Comparison of ENCODE assay signal across 8 mouse cellular contexts in genomic region chr5:147435224-147435623, GRCm38 (mm10). TPM values are rescaled to one million over a fixed set of nuclear protein-coding genes. Genes with fewer than 3 reads are reported as not detected.
A peak's percentile ranks its signal among the peaks of the same experiment; 100 is the strongest.
DNase-seq lines count a peak whose midpoint lies in the region; TF ChIP-seq lines count a peak whose summit lies in the region.

No protein-coding gene starts in this region.

- no peak for TF ChIP-seq POLR2A in thymus, adult 2 months (IDR thresholded peaks at IDR 0.05; ENCODE audit: control insufficient read depth, extremely low read depth, insufficient read depth, low read length, poor library complexity)

- H3K36me3 ChIP-seq in thymus, adult 2 months (ENCODE audit: control insufficient read depth, insufficient read depth, low read length): peaks cover 3% of the 10 kb centered on the region; the same call in 1 of the 2 replicates

- H3K27ac ChIP-seq in thymus, adult 2 months (ENCODE audit: control insufficient read depth, insufficient read depth, low read length): no peak overlapping the region

- DNase-seq in adrenal gland, postnatal 14 days: peak; percentile 59
- no peak for DNase-seq in adrenal gland, postnatal 4 days (ENCODE audit: low spot score in 2 of 2)
- DNase-seq in thymus, adult 2 months: peak; percentile 25
- DNase-seq in thymus, adult 18-20 months: no peak
- peak; percentile 87 for DNase-seq in kidney, adult 9 months
- DNase-seq in lung, postnatal 36 days: peak; percentile 82
- no peak for DNase-seq in testis, postnatal 14 days (ENCODE audit: low spot score)
- no peak for DNase-seq in layer of hippocampus, adult 9-10 months (ENCODE audit: low spot score)

- WGBS in thymus, adult 2 months: 18% methylated on average over 4 of the region's 4 CpGs

- peaks cover 35% of the 10 kb centered on the region for H3K4me1 ChIP-seq in thymus, adult 2 months (replicated peaks; ENCODE audit: control insufficient read depth, insufficient read depth, low read length)

- no peaks in the 10 kb centered on the region for H3K27me3 ChIP-seq in thymus, adult 2 months (ENCODE audit: control insufficient read depth, insufficient read depth, low read length)

- no peak for TF ChIP-seq CTCF in thymus, adult 2 months (IDR thresholded peaks at IDR 0.05; ENCODE audit: borderline replicate concordance, control insufficient read depth, extremely low read depth, insufficient read depth, low read length, poor library complexity)

- H3K4me3 ChIP-seq in thymus, adult 2 months (ENCODE audit: control insufficient read depth, insufficient read depth, low read length): no peak overlapping the region

RNA-seq across cellular contexts. Expression of gene Pan3, which starts 5.3 kb away (rescaled TPM):
- 102 and 110 TPM in 2 replicates for total RNA-seq in adrenal gland, postnatal 14 days (2021)
- 100 to 1,000 TPM; 149 to 151 TPM for total RNA-seq in adrenal gland, postnatal 4 days (2021)
- polyA plus RNA-seq in thymus, adult 2 months (2012; rRNA removed): 124 and 152 TPM in 2 replicates

RNA-seq across cellular contexts. Expression of gene Flt3, which starts 34.9 kb away (rescaled TPM):
- 0.07 and 0.94 TPM in 2 replicates for total RNA-seq in adrenal gland, postnatal 14 days (2021)
- total RNA-seq in adrenal gland, postnatal 4 days (2021): under 1 TPM; 0.20 to 0.31 TPM
- polyA plus RNA-seq in thymus, adult 2 months (2012; rRNA removed): 5.3 and 5.8 TPM in 2 replicates

Comparison
In these comparisons a context has a peak if more than half of its experiments do, and no peak if none do; other contexts are left out.
1. DNase-seq: peak in adrenal gland, postnatal 14 days (single experiment), thymus, adult 2 months (single experiment), kidney, adult 9 months (single experiment) and lung, postnatal 36 days (single experiment); none in adrenal gland, postnatal 4 days (0 of 2), thymus, adult 18-20 months (0 of 2), testis, postnatal 14 days (single experiment) and layer of hippocampus, adult 9-10 months (single experiment).